Mouse (Mus musculus): ENCODE measurements around the gene Gm7029. TPM values are rescaled to one million over a fixed set of nuclear protein-coding genes. Genes with fewer than 3 reads are reported as not detected.
A peak's percentile ranks its signal among the peaks of the same experiment; 100 is the strongest.
"Not testable (repeated sequence)": the region's sequence is repeated elsewhere in the genome, so short reads cannot be mapped to it uniquely, and the experiment has no call there.

Gm7029 gene
- total and polyA plus RNA-seq, 2 experiments: not detected

- 30% methylated on average over 9 of the region's 9 CpGs for WGBS
- Histone ChIP-seq H3K9ac (ENCODE audit: low read depth, low read length) (no peak overlapping the region), H3K79me2 (ENCODE audit: control insufficient read depth, insufficient read depth, low read length) (no peaks in the 10 kb centered on the region), H3K4me1 (ENCODE audit: control insufficient read depth, insufficient read depth, low read length) (no peaks in the 10 kb centered on the region), H3K4me3 (ENCODE audit: insufficient read depth, low read depth, low read length) (no peak overlapping the region), H3K27ac (replicated peaks; ENCODE audit: insufficient read depth, low read depth, low read length) (no peak overlapping the region), H3K36me3 (ENCODE audit: control insufficient read depth, insufficient read depth, low read length) (no peaks in the 10 kb centered on the region), H3K27me3 (ENCODE audit: control insufficient read depth, insufficient read depth, low read length) (no peaks in the 10 kb centered on the region)
- DNase-seq (ENCODE audit: extremely low read depth, low read depth, low spot score): peak; percentile 55
- TF ChIP-seq POLR2A (IDR thresholded peaks at IDR 0.05; ENCODE audit: extremely low read depth, insufficient read depth, low read length): no peak
- TF ChIP-seq CTCF (IDR thresholded peaks at IDR 0.05; ENCODE audit: low read depth, low read length): peak; percentile 60
Observed at GRCm38 (mm10) chr17:33865330-33866030, 8.2 kb upstream of the Gm7029 start.

DNA sequence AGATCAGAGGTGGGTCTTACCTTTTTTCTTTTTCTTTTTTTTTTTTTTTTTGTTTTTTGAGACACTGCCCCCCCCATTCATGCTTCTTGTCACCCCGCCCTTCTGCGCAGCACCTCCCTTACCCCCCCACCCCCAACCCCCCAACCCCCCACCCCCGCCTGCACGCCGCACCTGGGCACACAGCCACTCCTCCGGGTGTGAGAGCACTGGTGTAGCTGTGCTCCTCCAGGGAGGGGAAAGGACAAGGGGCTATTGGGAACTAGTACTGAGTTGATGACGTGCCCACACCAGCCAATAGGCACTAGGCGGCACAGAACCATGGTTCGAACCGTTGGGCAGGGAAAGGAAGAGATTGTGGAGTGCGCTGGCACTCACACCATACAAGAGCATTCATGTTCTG lies 774 bp downstream of the Gm7029 start:
- DNase-seq (ENCODE audit: extremely low read depth, low read depth, low spot score): no peak
- 91% methylated on average over 11 of the region's 11 CpGs for WGBS
- TF ChIP-seq POLR2A (IDR thresholded peaks at IDR 0.05; ENCODE audit: extremely low read depth, insufficient read depth, low read length) (no peak), CTCF (IDR thresholded peaks at IDR 0.05; ENCODE audit: low read depth, low read length) (no peak)

GRCm38 (mm10) chr17:33875797-33876196 lies 2.2 kb downstream of the Gm7029 start:
- not testable (repeated sequence) for H3K79me2 ChIP-seq (ENCODE audit: control insufficient read depth, insufficient read depth, low read length); H3K36me3 ChIP-seq (ENCODE audit: control insufficient read depth, insufficient read depth, low read length); H3K27ac ChIP-seq (replicated peaks; ENCODE audit: insufficient read depth, low read depth, low read length); H3K4me3 ChIP-seq (ENCODE audit: insufficient read depth, low read depth, low read length); H3K9ac ChIP-seq (ENCODE audit: low read depth, low read length); H3K27me3 ChIP-seq (ENCODE audit: control insufficient read depth, insufficient read depth, low read length); H3K4me1 ChIP-seq (ENCODE audit: control insufficient read depth, insufficient read depth, low read length)
- TF ChIP-seq CTCF (IDR thresholded peaks at IDR 0.05; ENCODE audit: low read depth, low read length): peak; percentile 39
- 76% methylated on average over 5 of the region's 5 CpGs for WGBS
- DNase-seq (ENCODE audit: extremely low read depth, low read depth, low spot score): peak; percentile 23

More for the DNA sequence above, 774 bp downstream of the Gm7029 start:
- Histone ChIP-seq H3K27ac (replicated peaks; ENCODE audit: insufficient read depth, low read depth, low read length) (no peak overlapping the region), H3K36me3 (ENCODE audit: control insufficient read depth, insufficient read depth, low read length) (no peaks in the 10 kb centered on the region), H3K79me2 (ENCODE audit: control insufficient read depth, insufficient read depth, low read length) (no peaks in the 10 kb centered on the region), H3K27me3 (ENCODE audit: control insufficient read depth, insufficient read depth, low read length) (no peaks in the 10 kb centered on the region), H3K4me3 (ENCODE audit: insufficient read depth, low read depth, low read length) (no peak overlapping the region), H3K9ac (ENCODE audit: low read depth, low read length) (no peak overlapping the region), H3K4me1 (ENCODE audit: control insufficient read depth, insufficient read depth, low read length) (no peaks in the 10 kb centered on the region)

DNA sequence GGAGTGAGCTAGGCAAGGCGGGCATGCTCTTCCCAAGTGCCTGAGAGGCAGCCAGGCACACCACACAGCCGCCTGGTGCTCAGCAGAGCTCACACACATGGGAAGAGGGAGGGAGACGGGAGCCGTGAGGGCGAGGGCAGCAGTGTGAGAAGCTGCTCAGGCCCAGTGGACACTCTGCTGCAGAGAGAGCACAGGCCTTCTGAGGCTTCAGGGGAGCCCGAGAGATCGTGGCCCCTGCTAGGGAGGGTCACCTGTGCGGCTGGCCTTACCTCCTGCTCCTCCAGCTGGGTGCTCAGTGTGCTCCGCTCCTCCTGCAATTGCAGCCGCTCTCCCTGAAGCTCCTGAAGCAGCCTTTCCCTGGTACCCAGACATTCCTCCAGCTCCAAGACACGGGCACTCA lies 10.7 kb downstream of the Gm7029 start:
- not testable (repeated sequence) for DNase-seq (ENCODE audit: extremely low read depth, low read depth, low spot score); H3K27me3 ChIP-seq (ENCODE audit: control insufficient read depth, insufficient read depth, low read length); H3K79me2 ChIP-seq (ENCODE audit: control insufficient read depth, insufficient read depth, low read length); H3K36me3 ChIP-seq (ENCODE audit: control insufficient read depth, insufficient read depth, low read length); H3K27ac ChIP-seq (replicated peaks; ENCODE audit: insufficient read depth, low read depth, low read length); H3K9ac ChIP-seq (ENCODE audit: low read depth, low read length); H3K4me1 ChIP-seq (ENCODE audit: control insufficient read depth, insufficient read depth, low read length); H3K4me3 ChIP-seq (ENCODE audit: insufficient read depth, low read depth, low read length)
- over 99% methylated on average over 10 of the region's 11 CpGs for WGBS

GRCm38 (mm10) chr17:33887802-33888201 lies 14.2 kb downstream of the Gm7029 start:
- H3K4me3 ChIP-seq (ENCODE audit: insufficient read depth, low read depth, low read length); DNase-seq (ENCODE audit: extremely low read depth, low read depth, low spot score); H3K27ac ChIP-seq (replicated peaks; ENCODE audit: insufficient read depth, low read depth, low read length); H3K27me3 ChIP-seq (ENCODE audit: control insufficient read depth, insufficient read depth, low read length); H3K9ac ChIP-seq (ENCODE audit: low read depth, low read length); H3K36me3 ChIP-seq (ENCODE audit: control insufficient read depth, insufficient read depth, low read length); H3K79me2 ChIP-seq (ENCODE audit: control insufficient read depth, insufficient read depth, low read length); H3K4me1 ChIP-seq (ENCODE audit: control insufficient read depth, insufficient read depth, low read length): not testable (repeated sequence)
- WGBS: 25% methylated on average over 2 of the region's 2 CpGs

DNA sequence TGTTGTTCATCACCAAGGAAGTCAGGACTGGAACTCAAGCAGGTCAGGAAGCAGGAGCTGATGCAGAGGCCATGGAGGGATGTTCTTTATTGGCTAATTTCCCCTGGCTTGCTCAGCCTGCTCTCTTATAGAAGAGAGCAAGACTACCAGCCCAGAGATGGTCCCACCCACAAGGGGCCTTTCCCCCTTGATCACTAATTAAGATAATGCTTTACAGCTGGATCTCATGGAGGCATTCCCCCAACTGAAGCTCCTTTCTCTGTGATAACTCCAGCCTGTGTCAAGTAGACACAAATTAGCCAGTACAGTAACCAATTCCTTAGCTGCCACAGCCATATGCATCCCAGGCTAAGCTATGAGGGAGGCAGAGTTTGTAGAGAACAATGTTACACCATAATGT lies 14.6 kb downstream of the Gm7029 start:
- not testable (repeated sequence) for H3K4me1 ChIP-seq (ENCODE audit: control insufficient read depth, insufficient read depth, low read length); H3K36me3 ChIP-seq (ENCODE audit: control insufficient read depth, insufficient read depth, low read length); H3K79me2 ChIP-seq (ENCODE audit: control insufficient read depth, insufficient read depth, low read length); H3K27ac ChIP-seq (replicated peaks; ENCODE audit: insufficient read depth, low read depth, low read length); H3K4me3 ChIP-seq (ENCODE audit: insufficient read depth, low read depth, low read length); H3K27me3 ChIP-seq (ENCODE audit: control insufficient read depth, insufficient read depth, low read length); H3K9ac ChIP-seq (ENCODE audit: low read depth, low read length); DNase-seq (ENCODE audit: extremely low read depth, low read depth, low spot score)

DNA sequence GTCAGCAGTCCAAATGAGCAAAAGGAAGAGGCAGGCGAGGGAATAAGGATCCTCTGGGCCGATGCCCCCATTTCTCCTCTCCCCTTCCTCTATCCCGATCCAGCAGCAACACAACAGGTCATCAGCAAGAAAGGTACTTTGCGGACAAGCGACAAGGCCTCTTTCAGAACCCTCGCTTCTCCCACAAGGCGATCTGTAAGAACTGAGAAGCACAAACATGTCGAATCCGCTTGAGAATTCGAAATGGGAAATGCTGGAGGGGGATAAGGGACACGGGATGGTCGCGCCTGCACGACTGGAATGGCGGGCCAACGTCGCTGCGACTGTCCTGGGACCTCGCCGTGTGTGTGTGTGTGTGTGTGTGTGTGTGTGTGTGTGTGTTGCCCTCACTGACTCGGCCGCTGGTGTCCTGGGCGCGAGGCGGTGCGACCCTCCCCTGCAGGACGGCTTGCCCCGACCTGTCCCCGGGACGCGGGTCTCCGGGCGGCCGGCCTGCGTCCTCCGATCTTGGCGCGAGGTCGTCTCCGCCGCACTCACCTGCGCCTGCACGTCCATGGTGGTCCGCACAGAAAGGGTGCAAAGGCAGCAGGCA lies 16.4 kb downstream of the Gm7029 start:
- H3K4me1 ChIP-seq (ENCODE audit: control insufficient read depth, insufficient read depth, low read length); H3K36me3 ChIP-seq (ENCODE audit: control insufficient read depth, insufficient read depth, low read length); H3K27me3 ChIP-seq (ENCODE audit: control insufficient read depth, insufficient read depth, low read length); H3K27ac ChIP-seq (replicated peaks; ENCODE audit: insufficient read depth, low read depth, low read length); DNase-seq (ENCODE audit: extremely low read depth, low read depth, low spot score); H3K79me2 ChIP-seq (ENCODE audit: control insufficient read depth, insufficient read depth, low read length): not testable (repeated sequence)
- WGBS: 2% methylated on average over 44 of the region's 44 CpGs
- Histone ChIP-seq H3K9ac (ENCODE audit: low read depth, low read length) (peak overlapping the region; percentile 71), H3K4me3 (ENCODE audit: insufficient read depth, low read depth, low read length) (peak overlapping the region; percentile 82)

Data from liver, adult 2 months (tissue).